Mouse (Mus musculus): ENCODE results near the gene Kcnc4. TPM values are rescaled to one million over a fixed set of nuclear protein-coding genes. Genes with fewer than 3 reads are reported as not detected.

The Kcnc4 gene
- polyA plus RNA-seq, 1 experiment from 2014 or later: not detected

DNA sequence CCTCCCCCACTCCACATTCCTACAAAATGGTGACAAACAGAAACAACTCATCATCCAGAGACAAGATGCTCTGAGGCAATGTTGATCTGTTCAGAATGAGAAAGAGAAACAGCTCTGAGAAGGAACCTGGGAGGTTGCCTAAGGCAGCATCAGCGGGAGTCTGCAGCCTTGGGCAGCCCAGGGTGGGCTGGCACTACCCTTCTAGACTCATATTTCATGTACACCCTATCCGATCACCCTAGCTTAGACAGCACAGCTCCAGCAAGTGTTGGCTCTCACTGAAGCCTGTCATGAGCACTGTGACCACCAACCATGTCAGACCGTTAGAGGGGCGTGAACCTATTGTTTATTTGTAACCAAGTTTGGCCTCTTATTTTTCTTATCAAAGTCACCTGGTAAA is 5.1 kb downstream of the Kcnc4 start:
- Histone ChIP-seq H3K9me3 (replicated peaks) (no peaks in the 10 kb centered on the region), H3K27ac (no peak overlapping the region), H3K4me1 (replicated peaks) (peaks cover 9% of the 10 kb centered on the region; the same call in 1 of the 2 replicates), H3K4me2 (no peak overlapping the region), H3K9ac (no peak overlapping the region), H3K4me3 (replicated peaks) (no peak overlapping the region), H3K36me3 (no peaks in the 10 kb centered on the region), H3K27me3 (peaks cover 49% of the 10 kb centered on the region)
- WGBS (ENCODE audit: insufficient replicate concordance): 58% methylated on average over 4 of the region's 4 CpGs
- DNase-seq (no peak), ATAC-seq (ENCODE audit: low read depth) (no peak)

DNA sequence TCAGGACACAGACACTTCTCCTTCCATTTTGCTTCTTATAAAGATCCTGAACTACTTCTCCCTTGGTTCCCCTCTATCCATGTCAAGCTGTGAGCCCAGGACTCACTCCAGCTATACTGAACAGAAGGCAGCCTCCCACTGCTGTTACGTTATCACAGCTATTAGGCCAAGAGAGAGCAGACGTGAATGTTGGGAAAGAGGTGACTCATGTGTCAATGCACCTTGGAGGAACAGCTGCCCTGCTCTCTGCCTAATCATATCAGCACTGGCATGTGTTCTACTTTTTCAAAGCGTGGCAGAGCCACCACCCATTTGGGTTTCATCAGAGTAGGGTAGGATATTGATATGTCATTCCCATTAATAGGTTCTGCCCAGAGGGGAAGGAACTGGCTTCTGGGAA is 12.5 kb downstream of the Kcnc4 start:
- Histone ChIP-seq H3K27ac (no peak overlapping the region), H3K27me3 (no peaks in the 10 kb centered on the region), H3K9me3 (replicated peaks) (no peaks in the 10 kb centered on the region), H3K4me2 (no peak overlapping the region), H3K4me1 (replicated peaks) (no peaks in the 10 kb centered on the region), H3K4me3 (replicated peaks) (no peak overlapping the region), H3K36me3 (no peaks in the 10 kb centered on the region), H3K9ac (no peak overlapping the region)
- ATAC-seq (ENCODE audit: low read depth) (no peak), DNase-seq (no peak)
- WGBS (ENCODE audit: insufficient replicate concordance): 36% methylated on average over 3 of the region's 3 CpGs

DNA sequence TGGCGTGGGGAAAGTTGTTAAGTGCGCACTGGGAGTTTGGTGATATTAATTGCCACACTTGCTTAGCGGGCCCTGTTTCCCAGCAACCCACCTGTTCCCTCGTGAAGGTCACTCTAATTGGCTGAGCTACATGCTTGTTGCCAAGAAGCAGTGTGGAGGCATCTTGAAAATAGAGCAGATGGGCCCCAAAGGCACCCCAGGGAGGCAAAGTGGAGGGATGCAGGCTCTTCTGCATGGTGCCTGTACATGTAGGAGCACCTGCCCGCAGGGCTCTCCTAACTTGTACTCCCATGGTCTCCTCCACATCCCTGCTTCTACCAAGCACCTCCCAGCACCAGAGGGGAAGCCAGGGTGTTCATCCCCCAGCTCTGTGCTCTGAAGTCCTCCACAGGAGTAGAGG is 15.5 kb downstream of the Kcnc4 start:
- no peaks in the 10 kb centered on the region for H3K9me3 ChIP-seq (replicated peaks)
- 59% methylated on average over 5 of the region's 5 CpGs for WGBS (ENCODE audit: insufficient replicate concordance)
- DNase-seq (no peak), ATAC-seq (ENCODE audit: low read depth) (no peak)
- H3K36me3 ChIP-seq: no peaks in the 10 kb centered on the region
- no peak overlapping the region for H3K4me2 ChIP-seq
- H3K27ac ChIP-seq: no peak overlapping the region
- H3K27me3 ChIP-seq: no peaks in the 10 kb centered on the region
- no peaks in the 10 kb centered on the region for H3K4me1 ChIP-seq (replicated peaks)
- H3K9ac ChIP-seq: no peak overlapping the region
- no peak overlapping the region for H3K4me3 ChIP-seq (replicated peaks)

DNA sequence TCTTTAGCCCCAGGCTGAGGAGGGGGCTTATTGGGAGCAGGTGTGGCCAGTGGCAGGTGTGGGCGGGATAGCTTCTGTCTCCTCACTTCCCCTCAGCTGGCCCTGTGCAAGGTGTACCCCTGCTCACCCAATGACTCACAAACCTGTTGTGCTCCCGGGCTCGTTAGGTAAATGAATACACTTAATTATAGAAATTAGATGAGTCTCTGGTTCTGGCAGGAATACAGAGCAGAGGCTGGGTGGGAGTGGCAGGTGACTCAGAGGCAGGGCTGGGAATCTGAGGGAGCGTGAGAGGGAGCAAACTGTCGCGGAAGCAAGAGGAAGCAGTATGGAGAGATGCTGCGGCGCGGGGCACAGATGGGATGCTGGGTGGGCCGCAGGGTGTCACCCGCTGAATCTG is 17.2 kb downstream of the Kcnc4 start:
- Histone ChIP-seq H3K36me3 (no peaks in the 10 kb centered on the region), H3K4me3 (replicated peaks) (no peak overlapping the region), H3K27ac (no peak overlapping the region), H3K27me3 (no peaks in the 10 kb centered on the region), H3K9me3 (replicated peaks) (no peaks in the 10 kb centered on the region), H3K4me1 (replicated peaks) (no peaks in the 10 kb centered on the region), H3K9ac (no peak overlapping the region), H3K4me2 (no peak overlapping the region)
- 70% methylated on average over 11 of the region's 11 CpGs for WGBS (ENCODE audit: insufficient replicate concordance)
- DNase-seq (no peak), ATAC-seq (ENCODE audit: low read depth) (no peak)

DNA sequence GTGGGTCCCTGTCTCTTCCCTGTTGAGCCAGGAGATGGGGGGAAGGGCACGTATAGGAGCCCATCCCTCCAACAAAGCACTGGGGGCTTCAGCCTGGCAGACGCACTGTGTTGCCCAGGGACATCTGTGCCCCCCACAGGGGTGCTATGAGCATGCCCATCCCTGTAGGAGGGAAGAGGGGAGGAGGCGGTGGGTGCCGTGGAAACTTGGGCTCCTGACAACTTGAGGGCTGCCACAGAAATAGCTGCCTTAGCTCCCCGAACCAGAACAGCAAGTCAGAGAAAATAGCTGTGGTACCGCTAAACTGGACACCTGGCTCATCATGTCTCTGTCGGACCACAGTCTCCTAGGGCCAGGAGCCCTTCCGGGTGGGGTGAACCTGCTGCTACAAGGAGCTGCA is 18.0 kb downstream of the Kcnc4 start:
- Histone ChIP-seq H3K4me3 (replicated peaks) (no peak overlapping the region), H3K4me1 (replicated peaks) (no peaks in the 10 kb centered on the region), H3K27me3 (no peaks in the 10 kb centered on the region), H3K4me2 (no peak overlapping the region), H3K9ac (no peak overlapping the region), H3K9me3 (replicated peaks) (no peaks in the 10 kb centered on the region), H3K27ac (no peak overlapping the region), H3K36me3 (no peaks in the 10 kb centered on the region)
- DNase-seq (no peak), ATAC-seq (ENCODE audit: low read depth) (no peak)
- 69% methylated on average over 8 of the region's 8 CpGs for WGBS (ENCODE audit: insufficient replicate concordance)

DNA sequence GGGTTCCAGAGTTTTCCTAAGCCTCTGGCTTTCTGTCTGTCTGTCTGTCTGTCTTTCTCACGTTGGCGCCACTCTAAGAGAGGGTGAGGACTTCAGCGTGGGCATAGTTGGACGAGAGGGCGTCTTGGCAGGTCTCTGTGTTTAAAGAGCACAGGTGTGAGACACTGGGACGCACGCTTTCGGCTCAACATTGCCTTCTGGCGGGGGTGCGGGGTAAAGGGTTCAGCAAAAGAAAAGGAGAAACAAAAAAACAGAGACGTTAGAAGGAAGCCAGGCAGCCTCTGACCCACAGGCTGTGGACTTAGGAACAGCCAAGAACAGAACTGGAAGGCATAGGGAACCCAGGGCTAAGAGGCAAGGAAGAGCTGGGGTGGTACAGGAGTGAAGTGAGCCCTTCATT is 20.1 kb downstream of the Kcnc4 start:
- H3K4me1 ChIP-seq (replicated peaks): no peaks in the 10 kb centered on the region
- H3K4me3 ChIP-seq (replicated peaks): no peak overlapping the region
- DNase-seq (no peak), ATAC-seq (ENCODE audit: low read depth) (no peak)
- H3K4me2 ChIP-seq: no peak overlapping the region
- WGBS (ENCODE audit: insufficient replicate concordance): 57% methylated on average over 11 of the region's 11 CpGs
- H3K9ac ChIP-seq: no peak overlapping the region
- H3K36me3 ChIP-seq: no peaks in the 10 kb centered on the region
- no peaks in the 10 kb centered on the region for H3K27me3 ChIP-seq
- H3K9me3 ChIP-seq (replicated peaks): no peaks in the 10 kb centered on the region
- no peak overlapping the region for H3K27ac ChIP-seq

DNA sequence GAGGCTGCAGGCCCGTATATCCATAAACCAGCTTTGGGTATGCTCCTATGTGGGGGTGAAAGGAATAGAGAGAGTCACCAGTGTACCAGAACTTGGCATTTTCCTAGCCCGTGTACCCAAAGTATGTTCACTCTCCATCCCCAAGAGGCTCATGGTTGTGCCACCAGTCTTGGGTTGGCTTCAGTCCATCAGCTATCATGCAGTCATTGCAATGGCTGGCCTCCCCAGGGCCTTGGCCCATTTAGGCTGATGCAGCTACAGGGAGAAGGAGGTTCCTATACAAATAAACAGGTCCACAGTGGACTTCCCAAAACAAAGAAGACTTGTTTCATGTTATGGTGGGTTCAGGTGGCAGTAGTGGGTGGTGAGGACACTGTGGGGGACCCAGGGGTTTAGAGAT is 21.7 kb downstream of the Kcnc4 start:
- WGBS (ENCODE audit: insufficient replicate concordance): 64% methylated on average over 2 of the region's 2 CpGs
- ATAC-seq (ENCODE audit: low read depth): no peak
- no peaks in the 10 kb centered on the region for H3K4me1 ChIP-seq (replicated peaks)
- no peak overlapping the region for H3K27ac ChIP-seq
- H3K9ac ChIP-seq: no peak overlapping the region
- no peaks in the 10 kb centered on the region for H3K36me3 ChIP-seq
- H3K27me3 ChIP-seq: no peaks in the 10 kb centered on the region
- no peak for DNase-seq
- no peak overlapping the region for H3K4me3 ChIP-seq (replicated peaks)
- no peak overlapping the region for H3K4me2 ChIP-seq
- H3K9me3 ChIP-seq (replicated peaks): no peaks in the 10 kb centered on the region

DNA sequence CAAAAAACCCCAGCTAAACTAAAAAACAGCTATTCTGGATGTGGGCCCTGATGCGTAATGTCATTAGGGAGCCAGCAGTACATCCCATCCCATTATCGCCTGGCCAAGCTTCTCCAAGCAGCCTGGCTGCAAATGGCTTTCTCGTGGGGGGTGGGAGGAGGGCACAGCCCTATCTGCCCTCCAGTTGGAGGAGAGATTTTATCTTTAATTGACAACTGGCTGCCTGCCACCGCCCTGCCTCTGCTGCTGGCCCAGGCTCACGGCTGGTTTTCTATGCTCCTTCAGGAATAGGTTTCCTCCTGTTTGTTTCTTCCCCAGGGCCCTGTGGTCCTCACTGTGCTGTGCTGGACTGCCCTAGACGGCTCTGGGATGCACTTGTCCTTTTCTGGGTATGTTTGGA is 22.9 kb downstream of the Kcnc4 start:
- H3K4me3 ChIP-seq (replicated peaks): no peak overlapping the region
- no peaks in the 10 kb centered on the region for H3K9me3 ChIP-seq (replicated peaks)
- H3K9ac ChIP-seq: no peak overlapping the region
- 39% methylated on average over 6 of the region's 6 CpGs for WGBS (ENCODE audit: insufficient replicate concordance)
- DNase-seq (no peak), ATAC-seq (ENCODE audit: low read depth) (no peak)
- no peak overlapping the region for H3K4me2 ChIP-seq
- H3K27ac ChIP-seq: no peak overlapping the region
- H3K4me1 ChIP-seq (replicated peaks): no peaks in the 10 kb centered on the region
- no peaks in the 10 kb centered on the region for H3K27me3 ChIP-seq
- no peaks in the 10 kb centered on the region for H3K36me3 ChIP-seq

DNA sequence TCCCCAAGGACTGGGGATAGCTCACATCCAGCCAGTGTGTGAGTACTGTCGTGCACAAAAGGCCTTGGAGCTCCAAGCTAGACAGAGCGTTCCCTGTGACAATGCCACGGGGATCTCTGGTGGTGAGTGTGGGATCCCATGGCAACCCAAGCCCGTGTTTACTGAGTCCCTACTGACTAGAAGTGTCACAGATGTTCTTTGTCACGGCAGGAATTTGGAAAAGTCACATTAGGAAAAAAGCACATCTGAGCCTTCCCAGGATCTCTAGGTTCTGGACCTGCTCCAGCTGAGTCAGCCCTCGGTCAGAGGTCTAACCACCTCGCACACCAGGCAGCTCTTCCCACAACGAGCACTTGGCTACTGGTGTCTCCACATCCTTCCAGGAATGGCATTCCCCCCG is 25.7 kb downstream of the Kcnc4 start:
- no peak for ATAC-seq (ENCODE audit: low read depth)
- Histone ChIP-seq H3K4me2 (no peak overlapping the region), H3K9me3 (replicated peaks) (no peaks in the 10 kb centered on the region), H3K4me1 (replicated peaks) (no peaks in the 10 kb centered on the region), H3K27ac (no peak overlapping the region), H3K36me3 (no peaks in the 10 kb centered on the region), H3K27me3 (no peaks in the 10 kb centered on the region), H3K4me3 (replicated peaks) (no peak overlapping the region), H3K9ac (no peak overlapping the region)
- 52% methylated on average over 9 of the region's 9 CpGs for WGBS (ENCODE audit: insufficient replicate concordance)
- DNase-seq: no peak

DNA sequence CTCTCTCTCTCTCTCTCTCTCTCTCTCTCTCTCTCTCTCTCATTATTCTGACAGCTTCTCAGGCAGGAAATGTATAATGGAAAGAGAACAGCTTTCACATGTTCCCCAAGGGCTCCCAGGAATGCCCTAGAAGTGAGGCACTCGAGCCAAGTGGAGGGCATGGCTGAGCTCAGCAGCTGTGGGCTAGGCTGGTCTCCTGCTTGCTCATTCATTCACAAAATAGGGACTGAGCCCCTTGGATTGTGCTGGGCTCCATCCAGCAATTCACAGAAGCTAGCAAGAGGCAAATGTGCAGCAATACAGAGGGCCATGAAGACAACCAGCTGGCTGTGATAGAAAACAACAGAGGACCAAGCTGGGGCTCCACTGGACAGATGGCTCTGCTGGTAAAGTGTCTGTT is 28.1 kb downstream of the Kcnc4 start:
- H3K9me3 ChIP-seq (replicated peaks): no peaks in the 10 kb centered on the region
- no peaks in the 10 kb centered on the region for H3K4me1 ChIP-seq (replicated peaks)
- no peak overlapping the region for H3K4me2 ChIP-seq
- no peak overlapping the region for H3K27ac ChIP-seq
- ATAC-seq (ENCODE audit: low read depth): no peak
- H3K9ac ChIP-seq: no peak overlapping the region
- no peaks in the 10 kb centered on the region for H3K36me3 ChIP-seq
- no peak overlapping the region for H3K4me3 ChIP-seq (replicated peaks)
- no peaks in the 10 kb centered on the region for H3K27me3 ChIP-seq
- 29% methylated on average over 1 of the region's 1 CpGs for WGBS (ENCODE audit: insufficient replicate concordance)
- no peak for DNase-seq

DNA sequence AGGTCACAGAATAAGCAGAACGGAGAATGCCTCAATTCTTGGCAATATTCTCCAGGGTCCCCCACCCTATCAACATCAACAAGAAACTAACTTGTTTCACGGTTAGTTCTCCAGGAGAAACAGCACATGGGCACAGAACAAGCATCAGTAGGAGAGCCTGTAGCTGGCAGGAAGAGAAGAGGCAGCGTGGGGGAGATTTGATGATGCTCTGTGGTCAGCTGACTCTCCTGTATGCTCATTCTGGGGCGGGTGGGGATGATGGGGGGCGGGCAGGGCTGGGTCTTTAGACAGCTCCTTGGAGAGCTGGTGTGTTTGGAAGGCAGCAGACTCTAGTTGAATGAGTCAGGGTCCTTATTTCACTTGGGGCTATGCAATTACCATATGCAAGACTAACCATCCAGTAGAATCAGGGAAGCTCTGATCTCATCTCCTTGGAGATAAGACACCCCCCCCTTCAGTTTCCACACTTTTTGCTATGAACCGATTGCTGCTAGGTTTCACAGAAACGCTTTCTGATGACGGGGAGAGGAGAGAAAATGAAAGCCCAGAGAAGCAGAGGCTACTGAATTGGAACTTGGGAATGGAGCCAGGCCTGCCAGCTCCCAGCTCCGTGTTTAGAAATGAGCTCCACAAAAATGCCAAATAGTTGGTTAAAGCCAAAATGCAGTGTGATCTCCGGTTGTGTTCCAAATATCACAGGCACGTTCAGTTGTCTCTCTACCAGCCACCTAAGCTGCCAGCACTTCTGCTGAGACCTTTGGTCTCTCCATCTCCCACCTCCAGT is 34.9 kb downstream of the Kcnc4 start:
- WGBS (ENCODE audit: insufficient replicate concordance): 57% methylated on average over 11 of the region's 11 CpGs
- Histone ChIP-seq H3K27ac (no peak overlapping the region), H3K9me3 (replicated peaks) (no peaks in the 10 kb centered on the region), H3K27me3 (no peaks in the 10 kb centered on the region), H3K36me3 (no peaks in the 10 kb centered on the region), H3K4me2 (no peak overlapping the region), H3K9ac (no peak overlapping the region), H3K4me3 (replicated peaks) (no peak overlapping the region), H3K4me1 (replicated peaks) (no peaks in the 10 kb centered on the region)
- no peak for ATAC-seq (ENCODE audit: low read depth)
- no peak for DNase-seq

DNA sequence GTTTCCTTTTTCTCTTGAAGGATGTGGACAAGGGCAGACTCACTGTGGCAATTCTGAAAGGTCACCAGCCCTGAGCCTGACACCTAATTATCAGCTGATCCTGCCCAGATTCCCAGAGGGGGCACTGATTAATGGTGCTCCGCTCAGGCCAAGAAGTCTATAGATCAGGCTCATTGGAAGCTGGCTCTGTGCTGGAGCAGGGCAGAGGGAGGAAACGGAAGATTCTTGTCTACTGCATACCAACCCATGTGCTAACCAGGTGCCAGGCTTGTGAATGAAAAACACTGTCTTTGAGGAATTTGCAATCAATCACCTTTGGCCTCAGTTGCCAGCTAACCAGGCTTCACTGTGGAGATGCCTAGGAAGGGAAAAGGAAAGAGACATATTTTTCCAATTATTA is 39.2 kb downstream of the Kcnc4 start:
- DNase-seq (no peak), ATAC-seq (ENCODE audit: low read depth) (no peak)
- Histone ChIP-seq H3K4me2 (no peak overlapping the region), H3K27me3 (no peaks in the 10 kb centered on the region), H3K4me1 (replicated peaks) (no peaks in the 10 kb centered on the region), H3K27ac (no peak overlapping the region), H3K9ac (no peak overlapping the region), H3K9me3 (replicated peaks) (no peaks in the 10 kb centered on the region), H3K36me3 (no peaks in the 10 kb centered on the region), H3K4me3 (replicated peaks) (no peak overlapping the region)
- 56% methylated on average over 2 of the region's 2 CpGs for WGBS (ENCODE audit: insufficient replicate concordance)

Data from liver, embryonic 13.5 days (tissue).